Mouse (Mus musculus): ENCODE measurements around the gene Ugt1a6b. TPM values are rescaled to one million over a fixed set of nuclear protein-coding genes. Genes with fewer than 3 reads are reported as not detected.

The Ugt1a6b gene
- total RNA-seq, 2 experiments from 2014 or later: 1.1 to 1.4 TPM

DNA sequence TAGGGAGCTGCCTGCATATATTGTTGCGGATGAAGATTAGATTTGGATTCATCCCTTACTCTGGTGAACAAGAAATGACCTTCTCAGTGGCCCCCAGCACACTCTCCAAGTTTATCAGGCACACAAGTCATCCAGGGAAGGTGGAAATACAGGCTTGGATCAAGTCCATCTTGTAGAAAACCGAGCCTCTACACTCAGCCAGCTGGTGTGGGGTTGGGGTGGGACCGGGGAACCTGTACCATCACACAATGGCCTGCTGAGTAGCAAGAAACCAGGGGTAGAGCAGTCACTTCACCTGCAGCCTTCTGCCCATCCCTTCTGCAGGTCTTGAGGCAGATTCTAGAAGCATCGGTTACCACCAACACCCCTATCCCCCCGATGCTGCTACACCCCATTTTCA is 131.6 kb downstream of the Ugt1a6b start:
- intact Hi-C loops (cut with DNase I): no loop called here
- no peak for DNase-seq

DNA sequence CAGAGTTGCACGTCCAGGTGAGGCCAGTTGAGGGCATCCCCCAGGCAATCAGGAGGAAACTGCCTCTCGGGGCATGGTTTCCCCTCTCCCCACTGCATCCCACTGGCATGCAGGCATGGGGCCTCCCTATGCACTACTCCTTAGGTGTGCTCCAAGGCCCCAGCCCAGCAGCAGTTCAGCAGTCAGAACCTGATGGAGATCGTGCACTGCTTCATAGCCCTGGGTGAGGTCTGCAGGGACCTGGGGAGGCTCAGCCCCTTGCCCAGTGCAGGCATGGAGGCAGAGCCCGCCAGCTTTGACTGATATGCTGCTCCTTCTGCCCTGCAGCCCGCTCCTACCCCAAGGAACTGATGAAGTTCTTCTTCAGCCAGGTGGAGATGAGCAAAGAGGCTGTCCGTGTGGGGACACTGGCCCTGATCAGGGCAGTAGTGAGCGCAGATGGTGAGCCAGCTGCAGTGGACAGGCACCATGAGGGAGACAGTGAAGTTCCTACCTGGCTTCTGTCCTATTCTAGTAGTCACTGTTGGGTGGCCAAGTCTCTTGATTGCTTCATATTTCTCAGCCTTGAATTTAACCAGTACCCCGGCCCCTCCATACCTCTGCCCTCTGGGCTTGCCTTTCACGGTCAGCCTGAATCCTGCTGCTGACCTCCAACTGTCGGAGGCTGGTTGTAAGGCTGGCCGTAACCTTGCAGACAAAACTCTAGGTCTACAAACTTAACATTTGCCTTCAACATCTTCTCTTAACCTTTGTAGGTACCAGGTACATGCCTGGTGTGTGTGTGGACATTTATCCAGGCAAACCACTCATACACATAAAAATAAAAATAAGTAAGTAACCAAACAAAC is 132.2 kb downstream of the Ugt1a6b start:
- DNase-seq: no peak

DNA sequence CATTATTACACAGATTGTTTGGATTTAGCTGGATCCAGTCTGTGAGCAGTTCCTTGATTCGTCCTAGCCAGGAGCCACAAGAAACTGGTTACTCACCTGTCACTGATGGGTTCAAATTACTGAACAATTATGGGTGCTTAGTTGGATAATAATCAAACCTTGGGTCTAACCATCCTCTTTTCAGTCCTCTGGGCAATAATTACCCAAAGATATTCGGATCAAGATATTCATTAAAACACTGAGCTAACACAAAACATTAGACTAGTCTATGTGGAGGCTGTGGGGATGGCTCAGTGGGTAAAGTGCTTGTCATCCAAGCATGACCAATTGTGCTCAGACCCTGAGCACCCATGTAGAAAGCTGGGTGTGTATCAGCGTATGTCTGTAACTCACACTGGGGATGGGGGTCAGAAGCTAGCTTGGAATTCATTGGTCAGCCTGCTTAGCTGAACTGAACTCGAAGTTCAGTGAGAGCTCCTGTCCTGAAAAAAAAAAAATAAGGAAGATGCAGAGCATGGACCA is 132.9 kb downstream of the Ugt1a6b start:
- intact Hi-C loops (cut with DNase I): no loop called here
- DNase-seq: no peak

More for the DNA sequence above, 132.2 kb downstream of the Ugt1a6b start:
- intact Hi-C loops (cut with DNase I): no loop called here

DNA sequence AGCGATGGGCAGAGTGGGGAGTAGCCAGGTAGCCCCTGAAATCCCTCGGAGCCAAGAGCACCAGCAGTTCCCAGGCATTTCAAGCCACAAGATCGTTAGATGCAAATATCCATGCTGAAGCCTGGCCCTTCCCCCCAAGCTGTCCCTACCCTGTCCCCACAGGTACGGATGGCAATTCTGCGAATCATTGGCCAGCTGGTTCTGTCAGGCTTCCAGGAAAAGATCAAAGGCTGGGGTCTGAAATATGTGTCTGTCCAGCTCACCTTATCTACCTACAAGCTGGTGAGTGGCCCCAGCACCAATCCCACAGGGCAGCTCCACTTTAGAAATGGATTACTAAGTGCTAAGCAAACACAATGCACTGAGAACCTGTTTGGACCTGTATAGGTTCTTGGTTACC is 134.3 kb downstream of the Ugt1a6b start:
- intact Hi-C loops (cut with DNase I): no loop called here
- no peak for DNase-seq

DNA sequence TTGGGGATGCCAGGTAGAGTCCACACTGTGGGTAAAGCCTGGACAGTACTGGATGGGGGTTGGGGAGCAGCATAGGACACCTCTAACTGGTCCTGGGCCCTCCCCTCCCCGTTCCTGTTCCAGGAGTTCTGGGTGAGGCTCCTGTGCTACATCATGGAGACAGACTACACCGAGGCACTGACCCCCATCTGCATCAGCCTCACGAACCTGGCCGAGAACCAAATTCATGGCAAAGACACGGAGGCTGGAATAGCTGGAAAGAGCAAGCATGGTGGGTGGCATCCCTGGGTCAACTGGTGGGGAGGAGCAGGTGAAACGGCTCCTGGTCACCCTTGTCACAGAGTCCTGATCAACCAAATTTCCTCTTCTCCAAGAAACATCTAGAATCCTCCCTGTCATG is 135.7 kb downstream of the Ugt1a6b start:
- no peak for DNase-seq
- intact Hi-C loops (cut with DNase I): no loop called here

DNA sequence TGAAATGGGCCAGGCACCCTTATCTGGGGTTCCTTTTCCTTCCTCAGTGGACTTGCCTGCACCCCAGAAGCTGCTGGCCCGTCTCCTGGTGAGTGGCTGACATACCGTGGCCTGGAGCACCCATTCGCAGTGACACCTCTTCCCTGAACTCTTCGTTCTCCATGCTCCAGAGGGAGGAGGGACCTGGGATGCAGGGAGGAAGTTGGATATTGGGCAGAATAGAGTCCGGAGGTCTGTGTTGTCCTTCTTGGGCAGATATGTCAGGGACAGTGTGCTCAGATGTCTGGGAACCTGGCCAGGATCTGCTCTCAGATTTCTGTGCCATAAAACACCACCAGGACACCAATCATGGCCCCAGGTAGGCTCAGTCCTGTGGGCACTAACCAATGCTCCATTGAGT is 137.0 kb downstream of the Ugt1a6b start:
- no peak for DNase-seq
- intact Hi-C loops (cut with DNase I): no loop called here

DNA sequence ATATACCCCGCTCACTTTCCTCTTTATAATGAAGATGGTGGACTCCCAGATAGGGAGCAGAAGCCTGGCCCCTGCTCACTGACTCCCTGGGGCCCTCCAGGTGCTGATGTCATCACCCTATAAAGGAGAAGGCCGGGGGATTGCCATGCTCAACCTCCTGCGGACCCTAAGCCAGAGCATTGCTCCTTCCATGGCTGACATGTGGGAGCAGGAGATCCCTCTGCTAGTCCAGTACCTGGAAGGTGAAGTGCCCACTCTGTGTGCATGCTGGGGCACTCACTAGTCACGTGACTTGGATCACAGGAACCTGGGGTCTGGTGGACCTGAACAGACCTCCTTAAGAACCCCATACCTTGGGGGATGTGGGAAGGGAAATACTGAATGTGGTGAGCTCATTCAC is 137.5 kb downstream of the Ugt1a6b start:
- intact Hi-C loops (cut with DNase I): no loop called here
- no peak for DNase-seq

DNA sequence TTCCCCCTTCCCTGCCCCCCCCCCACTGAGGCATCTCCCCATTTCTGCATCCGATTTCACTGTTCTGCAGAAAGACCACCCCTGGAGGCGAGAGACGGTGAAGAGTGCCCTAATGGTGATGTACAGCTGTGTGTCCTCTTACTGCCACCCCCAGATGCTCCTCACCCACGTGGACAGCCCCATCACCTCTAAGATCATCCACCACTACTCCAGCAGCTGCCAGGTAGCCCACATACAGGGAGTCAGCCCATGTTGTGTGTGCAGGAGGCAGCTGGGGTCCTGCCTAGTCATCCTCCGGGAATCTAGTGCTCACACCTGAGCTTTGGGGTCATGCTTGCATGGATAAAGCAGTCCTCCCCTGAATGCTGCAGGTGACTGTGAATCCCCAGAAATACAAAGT is 140.8 kb downstream of the Ugt1a6b start:
- intact Hi-C loops (cut with DNase I): no loop called here
- no peak for DNase-seq

DNA sequence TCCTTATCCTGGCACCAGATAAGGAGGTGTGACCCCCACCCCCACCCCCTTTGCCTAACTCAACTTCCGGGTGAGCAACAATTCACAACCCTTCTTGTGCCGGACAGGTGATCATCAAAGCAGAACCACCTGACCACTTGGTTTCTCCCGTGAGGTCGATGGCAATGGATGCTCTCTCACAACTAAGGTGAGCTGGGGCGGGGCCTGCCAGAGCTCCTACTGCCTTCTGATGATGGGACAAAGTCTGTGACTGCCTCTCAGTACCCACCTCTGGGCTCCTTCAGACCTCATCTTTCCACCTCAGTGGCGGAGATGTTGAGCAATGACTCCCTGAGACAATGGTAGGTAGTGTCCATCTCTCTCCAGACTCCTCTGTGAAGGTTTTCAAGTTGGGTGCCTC is 142.8 kb downstream of the Ugt1a6b start:
- DNase-seq: no peak
- intact Hi-C loops (cut with DNase I): no loop called here

DNA sequence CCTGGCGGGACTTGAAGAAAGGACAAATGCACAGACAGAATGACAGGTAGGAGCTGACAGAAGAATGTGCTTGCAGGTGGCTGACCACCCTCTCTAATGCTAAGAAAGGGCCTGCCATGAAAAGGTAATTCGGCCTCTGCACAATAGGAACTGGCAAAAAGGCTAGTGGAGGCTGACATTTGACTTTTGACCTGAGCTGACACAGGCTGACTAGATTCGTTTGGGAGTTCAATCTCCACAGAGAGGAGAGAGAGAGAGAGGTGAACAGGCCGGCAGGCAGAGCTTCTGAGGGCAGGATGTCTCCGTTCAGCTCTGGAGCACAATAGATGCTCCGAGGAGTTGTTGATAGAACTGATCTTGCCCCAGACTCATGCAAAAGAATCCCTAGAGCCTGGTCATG is 143.3 kb downstream of the Ugt1a6b start:
- DNase-seq: no peak
- intact Hi-C loops (cut with DNase I): no loop called here

DNA sequence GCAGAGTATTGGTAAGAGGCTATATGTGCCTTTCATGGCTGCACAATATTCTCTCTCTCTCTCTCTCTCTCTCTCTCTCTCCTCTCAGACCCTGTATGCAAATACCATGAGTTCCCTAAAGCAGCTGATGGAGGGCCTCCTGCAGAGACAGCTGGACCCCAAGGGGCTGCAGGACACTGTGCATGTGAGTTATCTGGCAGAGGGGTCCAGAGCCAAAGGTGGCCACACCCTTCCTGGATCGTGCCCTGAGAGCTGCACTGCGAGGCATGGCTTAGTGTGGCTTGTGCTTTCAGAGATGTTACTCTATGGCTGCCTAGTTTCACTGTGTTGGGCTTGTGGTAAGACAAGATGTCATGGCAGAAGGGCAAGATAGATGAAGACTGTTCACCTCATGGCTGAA is 144.6 kb downstream of the Ugt1a6b start:
- intact Hi-C loops (cut with DNase I): no loop called here

DNA sequence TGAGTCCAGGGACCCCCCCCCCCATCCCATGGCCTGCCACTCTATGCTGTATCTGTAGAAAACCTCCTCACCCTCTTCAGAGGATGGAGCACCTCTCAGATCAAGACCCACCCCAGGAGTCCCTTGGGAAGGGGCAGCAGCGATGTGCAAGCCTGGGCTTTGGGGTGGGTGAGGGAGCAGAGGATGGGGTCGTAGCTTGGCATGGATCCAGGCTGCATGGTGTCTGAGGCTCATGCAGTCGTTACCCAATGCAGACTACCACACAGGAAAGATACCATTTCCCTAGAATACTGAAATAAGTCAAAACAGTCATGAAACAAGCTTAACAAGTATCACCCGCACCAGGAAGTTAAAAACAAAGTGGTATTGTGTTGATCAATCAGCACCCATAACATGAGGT is 145.6 kb downstream of the Ugt1a6b start:
- DNase-seq: no peak
- intact Hi-C loops (cut with DNase I): no loop called here

More for the DNA sequence above, 144.6 kb downstream of the Ugt1a6b start:
- DNase-seq: no peak

DNA sequence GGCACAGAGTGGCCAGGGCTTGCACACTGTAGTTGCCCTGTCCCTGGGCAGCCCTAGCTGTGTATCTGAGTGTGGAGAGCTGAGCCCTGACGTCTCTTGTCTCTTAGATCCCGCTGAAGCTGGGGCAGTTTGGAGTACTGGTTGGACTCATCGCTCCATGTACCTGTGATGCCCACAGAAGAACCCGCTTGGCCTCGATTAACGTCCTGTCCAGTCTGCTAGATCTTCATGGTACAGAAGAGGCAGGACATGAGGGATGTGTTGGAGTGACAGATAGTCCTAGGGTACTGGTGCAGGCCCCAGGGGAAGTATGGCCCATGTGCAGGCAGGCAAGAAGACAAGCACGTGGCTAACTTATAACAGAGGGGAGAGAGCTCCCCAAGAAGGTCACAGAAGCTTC is 146.5 kb downstream of the Ugt1a6b start:
- DNase-seq: no peak
- intact Hi-C loops (cut with DNase I): no loop called here

DNA sequence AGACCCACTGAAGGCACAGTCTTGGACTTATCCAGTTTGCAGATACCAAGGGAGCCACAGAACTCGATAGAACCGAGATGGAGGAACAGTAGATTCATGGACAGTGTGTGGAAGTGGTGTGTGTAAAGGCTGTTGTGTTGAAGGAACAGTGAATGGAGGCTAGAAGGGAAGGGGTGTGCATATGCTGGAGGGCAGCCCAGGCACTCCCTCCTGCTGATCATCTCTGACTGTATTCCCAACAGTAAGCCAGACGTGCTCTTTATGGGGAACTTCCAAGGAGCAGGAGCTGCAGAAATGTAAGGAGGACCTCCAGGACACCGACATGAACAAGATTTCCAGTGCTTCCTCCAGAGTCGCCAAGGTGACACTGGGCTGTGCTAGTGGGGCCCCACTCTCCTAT is 147.0 kb downstream of the Ugt1a6b start:
- no peak for DNase-seq
- intact Hi-C loops (cut with DNase I): no loop called here

DNA sequence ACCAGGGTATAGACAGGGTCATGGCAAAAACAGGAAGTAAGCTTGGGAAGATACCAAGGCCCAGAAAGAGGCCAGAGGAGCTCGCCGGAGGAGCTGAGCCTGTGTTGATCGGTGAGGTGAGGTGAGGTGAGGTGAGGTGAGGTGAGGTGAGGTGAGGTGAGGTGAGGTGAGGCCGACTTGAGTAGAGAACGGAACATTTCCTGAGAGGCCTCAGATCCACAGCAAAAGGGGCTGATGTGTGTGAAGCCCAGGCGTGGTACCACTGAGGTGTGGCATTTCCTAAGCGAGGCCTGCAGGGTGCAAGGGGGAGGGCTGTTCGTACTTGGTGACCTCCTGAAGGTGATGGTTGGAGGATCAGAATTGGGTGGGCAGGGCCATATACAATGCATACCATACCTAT is 150.1 kb downstream of the Ugt1a6b start:
- no peak for DNase-seq
- intact Hi-C loops (cut with DNase I): no loop called here

DNA sequence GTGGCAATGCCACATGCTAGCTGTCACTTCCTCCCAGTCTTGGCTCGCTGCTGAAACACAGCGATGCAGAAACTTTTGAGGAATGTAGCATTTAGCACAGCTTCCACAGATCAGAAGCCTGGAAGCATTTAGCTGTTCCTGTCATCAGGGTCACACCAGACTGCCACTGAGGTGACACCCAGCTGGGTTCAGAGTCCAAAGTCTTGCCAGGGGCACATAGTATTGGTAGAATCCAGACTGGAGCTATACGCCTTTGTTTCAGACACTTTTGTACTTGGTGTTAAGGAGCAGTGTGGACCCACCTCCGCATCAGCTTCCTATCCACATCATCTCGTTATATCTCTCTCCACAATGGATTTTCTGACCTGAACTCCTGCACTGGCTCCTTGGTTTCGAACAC is 150.5 kb downstream of the Ugt1a6b start:
- DNase-seq: no peak
- intact Hi-C loops (cut with DNase I): no loop called here

DNA sequence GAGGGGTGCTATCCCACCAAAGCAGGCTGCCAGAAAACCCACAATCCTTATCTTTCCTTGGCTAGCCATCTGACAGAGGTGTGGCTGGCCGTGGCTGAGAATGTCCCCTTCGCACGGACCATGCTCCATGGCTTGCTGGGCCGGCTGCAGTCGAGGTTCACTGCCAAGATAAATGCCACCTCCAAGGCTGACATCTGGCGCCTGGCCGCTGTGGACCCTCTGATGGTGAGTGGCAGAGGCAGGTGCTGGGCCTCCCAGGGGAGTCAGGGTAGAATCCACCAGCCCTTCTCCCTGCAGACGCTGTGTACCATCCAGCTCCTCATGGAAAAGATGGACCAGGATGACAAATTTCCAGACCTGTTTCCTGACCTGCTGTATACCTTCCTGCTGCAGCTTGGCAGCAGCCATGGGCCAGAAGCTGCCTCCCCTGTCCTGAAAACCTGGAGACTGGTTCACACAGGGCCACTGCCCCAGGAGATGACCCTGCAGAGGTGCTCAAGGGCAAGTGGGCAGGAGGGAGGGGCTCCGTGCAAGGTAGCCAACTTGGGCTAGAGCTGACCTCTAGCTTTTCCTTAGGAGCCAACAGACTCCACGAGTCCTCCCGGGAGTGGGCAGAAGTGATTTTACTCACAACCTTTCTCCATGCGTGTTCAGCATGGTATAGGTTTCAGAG is 151.9 kb downstream of the Ugt1a6b start:
- no peak for DNase-seq
- intact Hi-C loops (cut with DNase I): no loop called here

DNA sequence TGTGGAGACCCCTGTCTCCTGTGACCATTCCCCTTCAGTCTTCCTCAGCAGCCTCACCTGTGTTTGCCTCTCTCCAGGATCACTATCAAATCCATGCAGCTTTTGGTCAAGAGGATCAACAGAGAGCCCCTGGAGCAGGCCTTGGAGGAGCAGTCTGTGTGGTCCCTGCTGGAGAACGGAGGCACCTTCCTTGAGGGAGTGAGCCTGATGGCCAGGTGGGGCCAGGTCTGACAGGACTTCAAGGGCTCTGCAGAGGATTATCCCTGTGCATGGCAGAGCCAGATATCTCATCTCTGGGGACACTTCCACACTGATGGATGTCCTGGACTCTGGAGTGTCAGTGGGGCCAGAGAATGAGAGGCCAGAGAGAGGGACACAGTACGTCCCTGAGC is 152.4 kb downstream of the Ugt1a6b start:
- intact Hi-C loops (cut with DNase I): no loop called here

DNA sequence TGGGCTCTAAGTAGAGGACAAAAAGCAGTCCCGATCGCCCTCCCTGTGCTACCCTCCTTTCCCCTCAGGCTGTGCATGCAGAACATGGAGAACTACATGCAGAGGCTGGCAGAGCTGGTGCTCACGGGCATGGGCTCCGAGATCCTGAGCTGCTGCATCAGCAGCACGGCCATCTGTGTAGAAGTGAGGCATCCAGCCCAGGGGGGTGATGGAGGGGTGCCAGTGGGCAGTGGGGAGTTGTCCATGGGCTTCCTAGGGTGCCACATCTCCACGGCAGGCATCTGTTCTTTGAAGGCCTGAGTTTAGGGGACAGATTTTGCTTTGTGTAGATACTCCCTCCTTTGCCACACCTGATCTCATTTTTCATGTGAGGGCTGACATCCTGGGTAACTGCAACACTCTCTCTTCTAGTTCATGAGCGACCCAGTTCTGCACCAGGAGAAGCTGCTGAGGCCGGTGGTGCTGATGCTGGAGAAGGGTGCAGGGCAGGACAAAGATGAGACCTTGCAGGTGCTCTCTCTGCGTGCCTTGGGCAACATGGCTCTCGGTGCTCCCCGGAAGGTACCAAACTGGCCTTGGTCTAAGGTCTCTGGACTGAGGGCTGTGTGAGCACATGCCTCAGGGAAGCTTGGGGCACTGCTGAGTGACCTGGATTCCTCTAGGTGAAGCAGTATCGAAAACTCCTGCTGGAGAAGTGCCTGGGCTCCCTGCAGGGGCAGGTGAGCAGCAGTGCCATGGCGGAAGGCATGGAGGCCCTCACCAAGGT is 153.1 kb downstream of the Ugt1a6b start:
- intact Hi-C loops (cut with DNase I): no loop called here
- no peak for DNase-seq

More for the DNA sequence above, 152.4 kb downstream of the Ugt1a6b start:
- DNase-seq: no peak

DNA sequence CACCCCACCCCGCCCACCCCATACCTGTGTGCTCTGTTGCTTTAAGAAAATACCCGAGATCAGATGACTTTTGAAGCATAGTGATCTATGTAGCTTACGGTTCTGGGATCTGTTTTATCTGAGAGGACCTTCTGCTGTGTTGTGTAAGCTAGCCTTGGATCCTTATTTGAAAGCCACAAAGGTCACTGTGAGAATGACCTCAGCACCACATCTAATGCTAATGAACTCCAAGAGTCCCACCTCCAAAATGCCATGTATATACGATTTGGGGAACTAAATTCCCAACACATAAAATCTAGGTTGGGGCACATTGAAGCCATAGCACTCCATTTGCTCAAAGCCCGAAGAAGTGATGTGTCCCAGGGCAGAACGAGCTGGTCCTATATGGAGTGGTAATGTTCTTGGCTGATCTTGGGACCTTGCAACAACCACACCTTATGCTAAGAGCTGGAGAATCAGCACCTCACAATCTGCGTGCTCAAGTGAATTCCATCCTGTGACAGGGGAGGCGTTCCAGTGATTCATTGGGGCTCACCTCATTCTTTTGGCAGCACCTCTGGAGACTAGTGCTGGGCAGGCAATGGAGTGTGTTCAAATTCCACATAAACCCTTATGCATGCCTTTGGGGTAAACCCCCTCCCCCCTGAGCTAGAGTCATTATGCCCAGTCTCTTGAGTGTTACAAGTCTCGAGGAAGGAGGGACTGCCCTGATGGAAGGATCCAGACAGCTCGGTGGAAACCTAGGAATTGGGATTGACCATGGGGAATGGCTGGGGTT is 154.0 kb downstream of the Ugt1a6b start:
- intact Hi-C loops (cut with DNase I): no loop called here
- no peak for DNase-seq

DNA sequence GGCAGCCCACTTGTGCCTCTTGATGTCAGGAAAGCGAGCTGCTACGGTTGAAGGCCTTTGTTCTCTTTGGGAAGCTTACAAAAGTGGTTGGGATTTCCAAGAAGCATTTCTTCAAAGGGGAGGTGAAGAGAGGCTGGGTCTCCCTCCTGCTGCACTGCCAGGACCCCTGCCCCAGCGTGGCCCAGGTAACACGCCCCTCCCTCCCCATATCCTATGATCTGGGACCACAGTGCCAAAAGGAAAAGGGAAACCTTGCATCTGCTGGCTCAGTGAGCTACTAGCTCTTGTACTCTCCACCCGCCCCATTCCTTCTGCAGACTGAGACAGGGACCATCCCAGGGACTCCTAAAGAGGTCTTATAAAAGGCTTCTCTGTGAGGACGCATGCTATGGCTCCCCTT is 154.6 kb downstream of the Ugt1a6b start:
- no peak for DNase-seq
- intact Hi-C loops (cut with DNase I): no loop called here

Data from heart, postnatal 36 days (tissue).